Mouse (Mus musculus): Measurements from ENCODE around the gene Bmx.
A peak's percentile ranks its signal among the peaks of the same experiment; 100 is the strongest.

The Bmx gene

DNA sequence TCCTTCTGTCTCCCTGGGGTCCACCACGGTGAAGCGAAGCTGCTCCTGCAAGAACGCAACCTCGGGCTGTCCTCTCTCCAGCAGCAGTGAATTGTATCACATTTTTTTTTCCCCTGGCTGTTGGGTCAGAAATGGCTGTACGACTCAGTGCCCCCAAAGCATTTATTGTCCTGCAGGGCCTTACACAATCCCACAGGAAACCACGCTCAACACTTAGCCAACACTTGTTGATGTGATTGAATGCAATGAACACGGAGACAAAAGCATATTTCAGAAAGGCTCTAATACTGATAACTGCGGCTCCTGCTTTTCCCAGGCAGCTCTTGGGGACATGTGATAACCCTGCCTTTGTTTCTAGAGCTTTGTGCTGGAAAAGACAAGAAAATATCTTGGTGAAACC lies at the start of gene Bmx:
Bmx (minus strand) TSS at position 137 of the 400 bp plus-strand sequence.
- DNase-seq (ENCODE audit: low spot score), result no peak

- no peak for DNase-seq (ENCODE audit: low spot score)
Observed at GRCm38 (mm10) chrX:164306250-164306649, 48.3 kb upstream of the Bmx start.

GRCm38 (mm10) chrX:164291147-164291546 lies 33.2 kb upstream of the Bmx start:
- DNase-seq (ENCODE audit: low spot score), result no peak

GRCm38 (mm10) chrX:164287077-164287476 lies 29.1 kb upstream of the Bmx start:
- DNase-seq (ENCODE audit: low spot score), result no peak

DNA sequence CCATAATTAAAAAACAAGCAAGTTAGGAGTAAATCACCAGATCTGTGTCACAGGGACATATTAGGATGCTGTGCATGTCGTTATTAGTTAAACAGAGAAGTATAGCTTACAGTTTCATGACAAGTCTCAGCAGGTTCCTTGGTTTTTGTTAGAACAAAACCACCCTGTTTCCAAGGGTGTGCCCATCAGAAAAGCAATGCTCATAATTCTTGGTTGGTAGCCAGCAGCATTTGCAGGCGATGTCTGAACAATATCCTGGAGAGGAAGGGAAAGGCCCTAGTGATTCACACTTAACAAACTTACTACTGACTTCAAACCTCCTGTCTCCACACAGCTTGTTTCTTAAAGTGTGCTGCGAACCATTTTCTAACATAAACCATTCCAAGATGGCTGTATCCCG lies 25.8 kb upstream of the Bmx start:
- no peak for DNase-seq (ENCODE audit: low spot score)

- DNase-seq (ENCODE audit: low spot score), result peak; percentile 18
Observed at GRCm38 (mm10) chrX:164280918-164281647, 23.1 kb upstream of the Bmx start.

- DNase-seq (ENCODE audit: low spot score), result no peak
Observed at GRCm38 (mm10) chrX:164275536-164275935, 17.5 kb upstream of the Bmx start.

DNA sequence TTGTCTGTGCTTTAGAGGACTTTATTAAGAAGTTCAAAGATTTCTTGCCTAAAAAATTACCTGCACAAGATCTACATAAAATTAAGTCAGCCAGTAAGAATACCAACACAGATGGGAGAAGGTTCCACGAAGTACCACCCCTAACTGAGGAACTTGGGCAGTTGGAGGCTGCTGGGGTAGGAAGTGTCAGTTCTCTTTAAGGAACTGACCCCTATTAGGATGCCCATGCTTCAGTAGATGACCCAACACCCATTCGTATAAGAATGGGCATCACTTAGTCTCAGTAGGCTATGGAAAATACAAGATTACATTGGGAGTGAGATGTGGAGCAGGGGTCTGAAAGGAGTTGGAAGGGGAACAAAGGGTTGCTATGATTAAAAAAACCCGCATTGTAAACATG lies 12.6 kb upstream of the Bmx start:
- DNase-seq (ENCODE audit: low spot score), result no peak

- DNase-seq (ENCODE audit: low spot score), result peak; percentile 60
Observed at GRCm38 (mm10) chrX:164269285-164269761, 11.3 kb upstream of the Bmx start, which contains the start of gene Pir. Pir (plus strand) TSS chrX:164269371.

DNA sequence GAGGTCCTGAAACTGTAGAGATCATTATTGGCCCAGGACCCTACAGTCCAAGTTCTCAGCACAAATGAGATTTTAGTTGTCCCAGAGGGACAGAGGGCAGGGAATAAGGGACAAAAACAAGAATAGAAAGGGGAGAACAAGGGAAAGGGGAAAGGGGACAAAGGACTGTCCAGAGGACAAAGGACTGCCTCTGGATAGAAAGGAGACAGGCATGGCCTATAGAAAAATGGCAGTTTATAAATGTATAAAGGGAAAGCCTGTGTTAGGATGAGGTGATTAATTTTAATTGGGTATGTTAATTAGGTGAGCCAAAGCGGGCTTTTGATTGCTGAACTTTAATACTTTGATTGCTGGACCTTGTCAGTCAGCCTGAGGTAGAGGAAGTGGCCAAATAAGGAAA lies 6.9 kb upstream of the Bmx start:
- DNase-seq (ENCODE audit: low spot score), result no peak

GRCm38 (mm10) chrX:164262286-164262685 lies 4.3 kb upstream of the Bmx start:
- DNase-seq (ENCODE audit: low spot score), result no peak

DNA sequence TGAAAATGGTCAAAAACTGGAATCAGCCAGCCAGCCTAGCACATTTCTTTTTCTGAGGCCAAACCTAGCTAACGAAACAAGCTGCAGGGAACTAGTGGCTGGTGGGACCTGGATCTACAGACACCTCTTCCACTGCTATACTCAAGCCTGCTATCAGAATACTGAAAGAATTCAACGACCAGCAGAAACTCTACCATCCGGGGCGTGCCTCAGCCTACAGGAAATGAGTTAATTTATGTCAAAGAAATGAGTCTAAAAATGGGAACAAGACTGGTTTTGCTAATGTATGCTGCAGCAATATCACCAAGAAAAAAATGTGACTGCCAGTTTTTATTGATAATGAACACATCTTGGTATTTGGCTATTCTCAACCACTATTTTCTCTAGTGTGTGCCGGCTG lies 669 bp upstream of the Bmx start:
- DNase-seq (ENCODE audit: low spot score), result no peak

- no peak for DNase-seq (ENCODE audit: low spot score)
Observed at GRCm38 (mm10) chrX:164256527-164256926, 1.5 kb downstream of the Bmx start.

GRCm38 (mm10) chrX:164246722-164247121 lies 11.3 kb downstream of the Bmx start:
- DNase-seq (ENCODE audit: low spot score), result no peak

- DNase-seq (ENCODE audit: low spot score), result no peak
Observed at GRCm38 (mm10) chrX:164245714-164246113, 12.3 kb downstream of the Bmx start.

GRCm38 (mm10) chrX:164233380-164233779 lies 24.6 kb downstream of the Bmx start:
- DNase-seq (ENCODE audit: low spot score), result peak; percentile 61

- DNase-seq (ENCODE audit: low spot score), result no peak
Observed at GRCm38 (mm10) chrX:164221989-164222388, 36.0 kb downstream of the Bmx start.

DNA sequence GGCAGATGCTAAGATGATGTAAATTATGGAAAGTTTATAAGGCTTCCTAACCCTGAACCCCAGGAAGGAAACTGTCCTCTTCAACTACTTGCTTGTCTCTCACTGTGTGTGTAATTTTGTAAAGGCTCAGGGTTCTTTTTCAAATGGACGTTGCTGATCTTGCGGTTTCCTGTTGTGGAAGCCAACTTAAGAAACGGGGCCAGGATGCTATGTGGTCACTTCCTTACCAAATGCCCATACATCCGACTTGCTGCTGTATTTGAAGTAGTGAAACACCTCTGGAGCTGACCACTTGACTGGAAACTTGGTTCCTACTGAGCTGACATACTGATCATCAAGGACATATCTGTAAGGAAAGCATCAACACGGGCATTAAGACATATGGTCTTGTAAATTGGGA lies 57.4 kb downstream of the Bmx start:
- no peak for DNase-seq (ENCODE audit: low spot score)

DNA sequence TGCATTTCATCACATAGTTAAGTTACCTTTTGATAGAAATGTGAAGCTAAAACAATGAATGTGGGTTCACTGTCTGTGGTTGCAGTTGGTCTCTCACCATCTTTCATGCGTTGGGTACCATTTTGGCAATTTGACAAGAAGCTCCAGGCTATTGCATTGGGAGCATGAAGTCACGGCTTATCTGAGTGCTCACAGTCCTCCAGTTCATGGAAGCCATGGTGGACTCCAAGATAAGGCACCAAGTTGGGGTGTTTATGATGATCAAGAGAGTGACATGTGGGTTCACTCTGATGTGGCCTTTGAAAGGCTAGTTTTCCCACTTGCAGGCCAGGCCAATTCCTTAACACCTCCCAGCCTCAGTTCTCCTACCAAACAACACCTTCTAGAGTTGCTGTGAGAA lies 60.3 kb downstream of the Bmx start:
- DNase-seq (ENCODE audit: low spot score), result no peak

GRCm38 (mm10) chrX:164189880-164190279 lies 68.1 kb downstream of the Bmx start:
- DNase-seq (ENCODE audit: low spot score), result no peak

GRCm38 (mm10) chrX:164183844-164184243 lies 74.1 kb downstream of the Bmx start:
- peak; percentile 23 for DNase-seq (ENCODE audit: low spot score)

DNA sequence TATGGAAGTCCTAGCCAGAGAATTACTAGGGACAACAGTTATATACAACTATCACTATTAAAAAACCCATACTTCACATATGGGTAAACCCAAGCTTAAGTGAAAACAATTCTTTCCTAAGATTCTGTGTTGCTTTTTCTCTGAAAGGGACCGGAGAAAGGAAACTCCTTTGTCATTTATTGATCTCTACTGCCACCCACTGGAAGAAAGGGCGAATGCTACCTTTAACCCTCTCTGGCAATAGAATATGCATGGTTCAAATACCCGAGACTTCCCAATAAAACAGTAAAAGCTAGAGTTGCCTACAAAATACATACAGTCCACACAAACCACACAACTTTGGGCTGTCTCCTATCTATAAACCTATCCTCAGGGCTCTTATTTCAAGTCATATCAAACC lies 78.2 kb downstream of the Bmx start:
- DNase-seq (ENCODE audit: low spot score), result peak; percentile 39

GRCm38 (mm10) chrX:164178856-164179255 lies 79.1 kb downstream of the Bmx start:
- no peak for DNase-seq (ENCODE audit: low spot score)

DNA sequence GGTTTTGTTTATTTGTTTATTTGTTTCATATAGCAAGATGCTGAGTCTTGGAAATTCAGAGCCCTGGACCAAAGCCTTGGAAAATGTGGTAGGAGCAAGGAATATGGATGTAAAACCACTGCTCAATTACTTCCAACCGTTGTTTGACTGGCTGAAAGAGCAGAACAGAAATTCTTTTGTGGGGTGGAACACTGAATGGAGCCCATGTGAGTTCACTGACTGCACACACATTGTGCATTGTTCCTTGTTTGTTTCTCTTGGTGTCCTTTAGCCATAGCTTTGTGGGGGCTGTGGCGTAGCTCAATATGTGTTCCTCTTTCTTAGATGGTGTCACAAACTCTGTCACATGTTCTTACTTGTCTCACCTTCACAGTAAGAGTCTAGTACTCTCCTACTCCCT lies 82.2 kb downstream of the Bmx start:
- no peak for DNase-seq (ENCODE audit: low spot score)

Data from yolk sac, embryonic 10.5 days (tissue).